Mouse (Mus musculus) limb, embryonic 11.5 days (tissue): ENCODE results near the gene P3h1. TPM values are rescaled to one million over a fixed set of nuclear protein-coding genes. Genes with fewer than 3 reads are reported as not detected.

ENCODE experiments used
- ATAC-seq: fragments of 200-750 bp; cut with Nextera tagmentation; 2 replicates; pipeline ENCODE4 v1.8.0; 2017; ENCODE audit warnings: low read depth; ENCODE audit not compliant: insufficient number of reproducible peaks, low FRiP score, low TSS enrichment
- DNase-seq: peaks from one replicate; pipeline ENCODE4 v3.0.0-alpha.2; 2015; ENCODE audit warnings: low spot score
- H3K27ac ChIP-seq: fragments of 300-500 bp; sonication (generic); replicated peaks from 2 replicates; pipeline ENCODE4 v1.5.1; 2014; ENCODE audit warnings: low read depth, mild to moderate bottlenecking, low read length
- H3K27me3 ChIP-seq: fragments of 300-500 bp; sonication (generic); 2 replicates; pipeline ENCODE4 v1.6.1; 2014; ENCODE audit warnings: mild to moderate bottlenecking, low read length, mixed read lengths; ENCODE audit not compliant: control insufficient read depth, insufficient read depth
- H3K36me3 ChIP-seq: fragments of 300-500 bp; sonication (generic); 2 replicates; pipeline ENCODE4 v1.6.1; 2014; ENCODE audit warnings: mild to moderate bottlenecking, low read length, moderate library complexity, mixed read lengths; ENCODE audit not compliant: control insufficient read depth, insufficient read depth
- H3K4me1 ChIP-seq: fragments of 300-500 bp; sonication (generic); 2 replicates; pipeline ENCODE4 v1.6.1; 2014; ENCODE audit warnings: low read length, mixed read lengths; ENCODE audit not compliant: control insufficient read depth, insufficient read depth
- H3K4me2 ChIP-seq: fragments of 300-500 bp; sonication (generic); 2 replicates; pipeline ENCODE4 v1.6.1; 2014; ENCODE audit warnings: low read depth, mild to moderate bottlenecking, moderate library complexity; ENCODE audit not compliant: severe bottlenecking
- H3K4me3 ChIP-seq: fragments of 300-500 bp; sonication (generic); 2 replicates; pipeline ENCODE4 v1.5.1; 2014; ENCODE audit warnings: low read depth, low read length
- H3K9ac ChIP-seq: fragments of 300-500 bp; sonication (generic); 2 replicates; pipeline ENCODE4 v1.6.1; 2014; ENCODE audit warnings: mild to moderate bottlenecking, low read length
- H3K9me3 ChIP-seq: fragments of 300-500 bp; sonication (generic); 2 replicates; pipeline ENCODE4 v1.6.1; 2016; ENCODE audit warnings: low read length; ENCODE audit not compliant: control insufficient read depth
- WGBS: fragments of 180-500 bp; shearing (Covaris S2); extraction: QIAGEN DNeasy Blood & Tissue Kit; methylation state at CpG from one replicate; pipeline ENCODE4 v1.1.7; 2014; 5-methylcytosine and 5-hydroxymethylcytosine counted together
- polyA plus RNA-seq: library from polyadenylated mRNA; unstranded; fragments of >200 nt; fragmentation: Nextera tagmentation; extraction: Ambion mirVana; gene quantifications from 2 replicates; pipeline ENCODE4 v1.2.1, GENCODE M21; 2014

Gene P3h1
- 21.9 and 24.1 TPM in 2 replicates for polyA plus RNA-seq

DNA sequence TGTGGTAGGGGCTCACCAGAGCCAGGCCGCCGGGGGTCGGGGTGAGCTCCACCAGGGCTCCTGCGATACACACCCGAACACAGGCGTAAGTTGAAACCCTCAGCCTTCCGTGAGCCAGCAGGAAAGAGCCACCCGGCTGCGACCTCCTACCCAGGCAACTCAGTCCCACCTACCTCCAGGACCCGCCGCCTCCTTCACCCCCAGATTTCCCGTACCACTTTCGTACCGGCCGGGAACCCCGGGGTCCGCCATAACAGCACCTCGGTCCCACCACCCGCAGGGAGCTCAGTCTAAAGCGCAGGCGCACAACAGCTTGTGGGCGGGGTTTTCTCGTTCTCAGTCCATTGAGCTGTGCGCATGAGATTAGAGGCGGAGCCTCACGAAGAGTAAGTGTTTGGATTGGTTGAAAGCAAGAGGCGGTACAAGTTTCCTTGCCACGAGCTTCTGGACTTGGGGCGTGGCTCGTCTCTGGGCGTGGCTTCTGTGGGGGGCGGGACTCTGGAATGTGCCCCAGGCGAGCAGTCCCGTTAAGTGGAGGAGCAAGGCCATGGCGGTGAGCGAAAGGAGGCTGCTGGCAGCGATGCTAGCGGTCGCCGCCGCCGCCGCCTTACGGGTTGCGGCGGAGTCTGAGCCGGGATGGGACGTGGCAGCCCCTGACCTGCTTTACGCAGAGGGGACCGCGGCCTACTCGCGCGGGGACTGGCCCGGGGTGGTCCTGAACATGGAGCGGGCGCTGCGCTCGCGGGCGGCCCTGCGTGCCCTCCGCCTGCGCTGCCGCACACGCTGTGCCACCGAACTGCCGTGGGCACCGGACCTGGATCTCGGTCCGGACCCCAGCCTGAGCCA, at the start of gene P3h1, which contains the start of gene AU022252:
TSS of gene P3h1 (plus strand) at position 506 of the 846 bp plus-strand sequence.
TSS of gene AU022252 (minus strand) at position 303 of the 846 bp plus-strand sequence.
- Histone ChIP-seq H3K4me2 (peak within 1 kb of the TSS; percentile 88), H3K4me1 (no peaks in the 10 kb centered on the region), H3K9me3 (no peaks in the 10 kb centered on the region), H3K9ac (peak within 1 kb of the TSS; percentile 79), H3K36me3 (no peaks in the 10 kb centered on the region), H3K27ac (no peak within 1 kb of the TSS), H3K27me3 (no peaks in the 10 kb centered on the region), H3K4me3 (peak within 1 kb of the TSS; percentile 89)
- ATAC-seq (peak; percentile 96), DNase-seq (peak; percentile 97)
- under 1% methylated on average over 71 of the region's 71 CpGs for WGBS

- DNase-seq, result no peak
- H3K9ac ChIP-seq, result no peak overlapping the region
- whole genome bisulfite sequencing, result 64% methylated on average over 1 of the region's 1 CpGs
- no peaks in the 10 kb centered on the region for H3K27me3 ChIP-seq
- no peak overlapping the region for H3K27ac ChIP-seq
- ATAC-seq, result no peak
- no peaks in the 10 kb centered on the region for H3K4me1 ChIP-seq
- no peaks in the 10 kb centered on the region for H3K36me3 ChIP-seq
- H3K4me2 ChIP-seq, result no peak overlapping the region
- H3K4me3 ChIP-seq, result no peak overlapping the region
- H3K9me3 ChIP-seq, result no peaks in the 10 kb centered on the region
Observed at GRCm38 (mm10) chr4:119183525-119183924, 49.2 kb upstream of the P3h1 start.

DNA sequence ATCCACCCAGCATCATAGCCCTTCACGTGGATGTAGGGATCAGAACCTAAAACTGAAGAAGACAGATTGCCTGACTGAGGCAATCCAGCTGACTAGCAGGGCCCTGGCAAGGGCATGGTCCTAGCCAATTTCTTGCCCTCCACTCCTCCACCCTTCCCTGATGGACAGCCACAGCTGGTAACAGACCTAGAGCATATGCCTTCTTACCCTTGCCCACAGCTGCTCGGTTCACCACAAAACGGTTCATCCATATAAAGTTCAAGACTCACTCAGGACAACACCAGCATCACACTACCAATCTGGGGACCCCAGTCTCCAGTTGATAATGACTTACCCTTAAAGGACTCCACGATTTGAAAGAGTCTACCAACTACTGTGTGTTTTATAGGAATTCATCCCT, 46.9 kb upstream of the P3h1 start:
- Histone ChIP-seq H3K36me3 (no peaks in the 10 kb centered on the region), H3K27ac (no peak overlapping the region), H3K4me1 (no peaks in the 10 kb centered on the region), H3K27me3 (no peaks in the 10 kb centered on the region), H3K9ac (no peak overlapping the region), H3K9me3 (no peaks in the 10 kb centered on the region), H3K4me2 (no peak overlapping the region), H3K4me3 (no peak overlapping the region)
- WGBS, result 78% methylated on average over 4 of the region's 4 CpGs
- DNase-seq (no peak), ATAC-seq (no peak)

DNA sequence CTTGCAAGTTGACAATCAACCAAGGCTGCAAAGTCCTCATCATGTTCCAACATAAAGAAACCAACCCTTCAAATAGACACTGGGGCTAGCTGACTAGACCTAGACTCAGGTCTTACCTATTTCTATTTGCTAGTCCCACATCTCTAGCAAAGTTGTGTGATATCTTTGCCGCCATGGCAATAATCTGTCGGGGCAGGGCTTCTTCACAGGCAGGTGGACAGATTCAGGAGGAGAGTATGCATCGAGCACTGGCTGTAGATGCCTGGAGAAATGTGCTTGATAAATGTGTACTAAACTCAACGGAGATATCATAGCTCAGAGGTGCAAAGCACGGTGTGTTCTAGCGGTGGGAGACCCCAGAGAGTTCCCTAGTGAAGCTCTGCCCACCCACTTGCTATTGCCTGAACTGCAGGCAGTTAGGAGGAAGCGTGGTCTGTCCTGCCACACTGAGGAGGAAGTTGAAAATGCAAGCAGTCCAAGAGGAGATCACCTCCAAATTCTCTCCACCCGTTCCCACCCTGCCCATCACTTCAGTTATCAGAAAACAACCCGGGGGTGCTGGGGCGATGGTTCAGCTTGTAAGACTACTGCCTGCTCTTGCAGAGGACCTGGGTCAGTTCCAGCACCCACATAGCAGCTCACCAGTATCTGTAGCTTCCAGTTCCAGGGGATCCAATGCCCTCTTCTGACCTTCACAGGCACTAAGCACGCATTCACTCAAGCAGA, 44.5 kb upstream of the P3h1 start:
- 58% methylated on average over 11 of the region's 11 CpGs for WGBS
- ATAC-seq (no peak), DNase-seq (no peak)
- Histone ChIP-seq H3K9ac (no peak overlapping the region), H3K4me2 (no peak overlapping the region), H3K4me3 (no peak overlapping the region), H3K36me3 (no peaks in the 10 kb centered on the region), H3K27ac (no peak overlapping the region), H3K27me3 (no peaks in the 10 kb centered on the region), H3K9me3 (no peaks in the 10 kb centered on the region), H3K4me1 (no peaks in the 10 kb centered on the region)

DNA sequence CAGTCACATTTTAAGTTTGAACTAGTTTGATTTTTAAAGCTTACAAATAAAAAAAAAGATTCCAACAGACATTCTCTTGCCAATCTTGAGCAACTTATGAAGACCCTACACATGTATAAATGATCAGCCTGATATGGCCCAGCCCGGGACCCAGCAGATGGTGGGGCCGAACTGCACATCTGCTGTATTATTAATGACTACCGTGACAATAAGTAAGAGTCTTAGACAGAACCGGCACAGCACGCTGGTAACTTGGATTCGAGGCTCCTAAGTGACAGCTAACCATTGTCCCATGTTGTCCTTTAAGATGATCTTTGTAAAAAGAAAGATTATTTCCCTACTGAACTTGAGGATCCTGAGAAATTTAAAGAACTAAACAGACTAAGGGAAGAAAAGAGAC, 43.3 kb upstream of the P3h1 start:
- WGBS, result 82% methylated on average over 6 of the region's 6 CpGs
- no peak overlapping the region for H3K4me3 ChIP-seq
- no peak overlapping the region for H3K27ac ChIP-seq
- no peaks in the 10 kb centered on the region for H3K27me3 ChIP-seq
- H3K4me1 ChIP-seq, result no peaks in the 10 kb centered on the region
- H3K36me3 ChIP-seq, result no peaks in the 10 kb centered on the region
- no peak overlapping the region for H3K4me2 ChIP-seq
- H3K9ac ChIP-seq, result no peak overlapping the region
- no peaks in the 10 kb centered on the region for H3K9me3 ChIP-seq
- DNase-seq (no peak), ATAC-seq (no peak)

DNA sequence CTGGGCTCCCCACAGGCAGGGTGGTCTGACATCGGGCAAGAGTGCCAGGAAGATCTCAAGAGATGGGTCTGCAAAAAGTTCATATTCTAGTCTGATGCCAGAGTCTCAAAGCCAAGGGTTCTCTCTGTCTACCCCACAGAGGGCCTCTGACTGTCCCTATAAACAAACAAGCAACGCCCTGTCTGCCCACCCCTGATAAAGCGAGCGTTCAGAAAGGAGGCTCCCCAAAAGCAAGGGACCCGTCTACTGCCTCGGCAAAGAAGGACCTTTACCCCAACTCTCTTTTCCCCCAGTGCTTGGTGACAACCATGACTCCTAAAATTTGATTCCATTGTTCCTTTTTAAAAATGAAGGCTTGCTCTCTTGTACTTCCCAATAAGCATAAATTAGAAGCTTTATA, 42.9 kb upstream of the P3h1 start, which contains the start of gene Ermap:
TSS of gene Ermap (minus strand) at position 148 of the 400 bp plus-strand sequence.
- 68% methylated on average over 6 of the region's 6 CpGs for WGBS
- no peak within 1 kb of the TSS for H3K27ac ChIP-seq
- H3K9me3 ChIP-seq, result no peaks in the 10 kb centered on the region
- H3K27me3 ChIP-seq, result no peaks in the 10 kb centered on the region
- H3K4me2 ChIP-seq, result no peak within 1 kb of the TSS
- H3K9ac ChIP-seq, result no peak within 1 kb of the TSS
- ATAC-seq (no peak), DNase-seq (no peak)
- no peak within 1 kb of the TSS for H3K4me3 ChIP-seq
- H3K4me1 ChIP-seq, result no peaks in the 10 kb centered on the region
- H3K36me3 ChIP-seq, result no peaks in the 10 kb centered on the region

GRCm38 (mm10) chr4:119190618-119191017, 42.1 kb upstream of the P3h1 start:
- WGBS, result 80% methylated on average over 8 of the region's 8 CpGs
- Histone ChIP-seq H3K9ac (no peak overlapping the region), H3K4me2 (no peak overlapping the region), H3K4me3 (no peak overlapping the region), H3K9me3 (no peaks in the 10 kb centered on the region), H3K4me1 (no peaks in the 10 kb centered on the region), H3K27me3 (no peaks in the 10 kb centered on the region), H3K36me3 (no peaks in the 10 kb centered on the region), H3K27ac (no peak overlapping the region)
- no peak for ATAC-seq
- DNase-seq, result no peak

DNA sequence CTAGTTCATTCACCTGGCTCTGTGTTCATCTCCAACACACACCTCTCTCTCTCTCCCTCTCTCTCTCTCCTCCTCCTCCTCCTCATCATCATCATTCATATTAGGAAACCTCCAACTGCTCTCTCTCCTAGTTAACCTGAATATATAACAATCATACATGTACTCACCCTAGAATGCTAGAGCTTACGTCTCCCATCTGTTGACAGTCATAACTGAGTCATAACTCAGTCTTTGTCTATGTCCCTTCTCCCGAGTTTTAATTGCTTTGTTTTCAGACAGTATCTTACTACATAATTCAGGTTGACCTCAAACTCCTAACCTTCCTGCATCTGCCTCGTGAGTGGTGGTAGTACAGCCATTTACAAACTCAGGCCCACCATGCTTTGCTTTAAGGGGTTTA, 41.4 kb upstream of the P3h1 start:
- no peak for ATAC-seq
- no peak for DNase-seq

More for the DNA sequence above, 41.4 kb upstream of the P3h1 start:
- Histone ChIP-seq H3K4me3 (no peak overlapping the region), H3K9me3 (no peaks in the 10 kb centered on the region), H3K9ac (no peak overlapping the region), H3K4me1 (no peaks in the 10 kb centered on the region), H3K36me3 (no peaks in the 10 kb centered on the region), H3K27ac (no peak overlapping the region), H3K27me3 (no peaks in the 10 kb centered on the region), H3K4me2 (no peak overlapping the region)
- WGBS, result 71% methylated on average over 3 of the region's 3 CpGs
